Mouse (Mus musculus) cerebellum, postnatal 25 days (tissue): ENCODE measurements at regions not wholly inside any gene's neighbourhood (a gene's known extent, or its start where the extent isn't known, plus 50 kb on each side); places are given as distances from the start of the nearest gene placed in this dataset.
A peak's percentile ranks its signal among the peaks of the same experiment; 100 is the strongest.

Experiments used
- DNase-seq, 2 experiments: peaks; one replicate each; pipeline ENCODE4 v3.0.0; 2021; ENCODE audit warnings: mixed read lengths in 2 of 2

GRCm38 (mm10) chr13:44085621-44086510, 301.3 kb downstream of the Cd83 start:
- DNase-seq: no peak

DNA sequence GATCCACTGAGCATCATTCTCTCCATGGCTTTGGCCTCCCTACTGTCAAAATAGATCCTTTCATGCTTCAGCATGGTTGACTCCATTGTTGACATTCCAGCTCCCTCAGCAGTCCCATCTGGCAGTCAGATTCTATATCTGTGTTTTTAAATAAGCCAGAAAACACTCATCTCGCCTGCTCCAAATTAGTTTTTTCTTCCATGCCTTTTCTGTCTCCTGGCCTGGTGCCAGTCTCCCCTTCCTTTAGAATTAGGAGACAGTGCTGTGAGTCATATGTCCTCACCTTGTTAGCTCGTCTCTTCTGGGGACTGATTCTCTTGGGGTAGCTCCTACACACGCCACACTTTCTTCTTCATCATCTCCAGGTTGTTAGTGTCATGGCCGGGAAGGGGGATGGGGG, 302.2 kb downstream of the Cd83 start:
- peak in 1 of 2 experiments; percentile 40 for DNase-seq

DNA sequence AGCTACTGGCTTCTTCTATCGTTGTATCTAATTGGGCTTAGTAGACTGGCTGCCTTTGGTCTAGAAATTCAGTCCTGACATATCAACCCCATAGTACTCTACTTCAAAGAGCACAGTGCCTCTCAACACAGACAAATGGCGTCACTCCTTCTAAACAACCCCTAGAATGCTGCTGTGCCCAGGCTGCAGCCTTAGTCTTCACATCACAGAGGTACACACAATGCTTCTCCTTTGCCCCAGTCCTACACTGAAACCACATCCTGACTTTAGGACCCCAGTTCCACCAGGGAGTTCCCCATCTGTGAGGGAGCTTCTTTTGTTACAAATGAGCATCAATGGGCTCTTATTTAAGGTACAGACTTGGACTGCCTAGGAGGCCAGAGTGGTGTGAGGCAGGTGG, 312.6 kb downstream of the Cd83 start:
- DNase-seq: no peak

GRCm38 (mm10) chr13:44099511-44099910, 314.9 kb downstream of the Cd83 start:
- no peak for DNase-seq

DNA sequence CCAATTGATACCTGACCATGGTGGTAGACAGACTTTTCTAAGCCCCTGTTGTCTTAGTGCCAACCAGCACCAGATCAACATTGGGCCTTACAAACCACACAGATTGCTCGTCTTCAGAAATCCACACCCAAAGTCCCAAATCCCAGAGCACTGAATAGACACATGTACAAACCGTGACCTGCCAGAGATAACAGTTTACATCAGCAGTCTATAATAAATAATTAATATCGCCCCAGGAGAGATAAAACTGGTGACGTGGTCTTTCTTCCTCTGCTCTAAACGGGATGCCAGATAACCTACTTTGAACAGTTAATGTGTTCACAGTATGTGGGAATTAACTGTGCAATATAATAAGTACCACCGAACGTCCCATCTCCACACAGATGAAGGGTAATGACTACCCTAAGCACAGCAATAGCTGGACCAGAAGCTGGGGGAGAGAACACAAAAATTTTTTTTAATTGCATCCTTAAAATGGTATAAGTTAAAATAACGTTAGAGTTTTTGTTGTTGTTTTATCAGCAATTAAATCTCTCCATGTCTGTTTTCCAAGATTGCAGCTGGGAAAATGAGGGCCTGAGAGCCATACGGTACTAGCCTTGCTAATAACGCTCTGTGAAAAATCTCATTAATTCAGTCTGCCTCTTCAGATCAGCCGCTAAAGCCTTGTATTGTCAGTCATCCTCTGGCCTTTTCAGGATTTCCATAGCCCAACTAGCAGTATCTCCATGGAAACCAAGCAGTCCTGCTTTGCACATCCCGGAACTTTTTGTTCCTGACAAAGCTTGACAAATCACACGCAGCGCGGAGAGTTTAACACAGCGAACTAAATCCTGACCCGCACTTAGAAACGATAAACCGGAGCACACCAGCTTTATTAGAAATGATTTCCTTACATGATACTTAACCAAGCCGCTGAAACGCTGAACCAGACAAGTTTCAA, 315.8 kb downstream of the Cd83 start:
- no peak for DNase-seq

DNA sequence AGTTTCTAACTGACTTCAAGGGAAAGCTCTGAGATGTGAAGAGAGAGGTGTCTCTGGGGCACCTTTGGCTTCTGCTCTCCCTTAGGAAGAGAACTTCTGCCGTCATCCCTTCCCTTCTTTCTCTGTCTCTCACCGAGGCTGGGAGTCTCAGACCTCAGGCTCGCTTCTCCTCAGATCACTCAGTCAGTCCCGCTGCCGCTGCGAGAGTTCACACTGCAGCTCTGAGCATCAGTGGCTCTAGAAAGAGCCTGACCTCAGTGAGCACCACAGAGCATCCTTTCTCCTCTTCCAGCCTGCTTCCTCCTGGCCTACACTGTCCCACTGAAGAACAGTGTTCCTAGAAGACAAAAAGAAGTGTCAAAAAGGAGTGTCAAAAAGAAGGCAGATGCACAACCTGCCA, 316.6 kb downstream of the Cd83 start:
- peak; percentile 23 to 42 for DNase-seq

DNA sequence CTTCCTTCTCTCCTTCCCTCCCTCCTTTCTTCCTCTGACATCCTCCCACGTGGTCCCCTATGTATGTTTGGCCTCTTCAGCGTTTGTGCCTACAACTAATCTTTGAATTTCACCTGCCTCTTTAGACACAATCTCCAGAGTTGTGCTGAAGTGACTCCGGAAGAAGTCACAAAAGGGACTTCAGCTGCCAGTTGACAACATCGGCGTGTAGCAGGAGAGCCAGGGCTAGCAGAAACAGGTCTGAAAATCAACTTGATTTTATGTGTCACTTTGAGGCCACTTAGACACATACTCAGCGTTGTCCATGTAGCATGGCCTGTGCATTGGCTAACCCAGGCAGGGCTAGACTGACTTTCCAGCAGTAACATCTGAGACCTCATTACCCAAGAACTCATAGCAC, 317.2 kb downstream of the Cd83 start:
- no peak for DNase-seq

GRCm38 (mm10) chr13:44102257-44102656, 317.7 kb downstream of the Cd83 start:
- DNase-seq: no peak

- DNase-seq: no peak
These were observed 318.8 kb downstream of the Cd83 start for GRCm38 (mm10) chr13:44103340-44103739.

DNA sequence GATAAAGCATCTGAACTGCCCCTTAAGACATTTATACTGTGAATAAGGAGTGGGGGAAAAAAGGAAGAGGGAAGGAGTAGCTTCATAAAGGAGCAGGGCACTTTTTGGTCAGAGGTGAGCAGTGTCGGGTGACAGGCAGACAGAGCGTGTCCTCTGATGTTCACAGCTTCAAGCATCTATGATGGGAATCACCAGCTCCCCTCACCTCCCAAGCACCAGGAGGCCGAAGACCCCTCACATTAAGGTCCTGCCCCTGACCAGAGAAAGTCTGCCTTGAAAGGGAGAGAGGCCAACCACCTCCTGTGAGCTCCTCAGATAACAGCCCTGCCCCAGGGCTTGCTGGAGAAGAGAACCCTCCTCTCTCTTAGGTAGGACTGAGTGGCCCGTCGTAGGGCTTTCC, 320.6 kb downstream of the Cd83 start:
- DNase-seq: no peak

DNA sequence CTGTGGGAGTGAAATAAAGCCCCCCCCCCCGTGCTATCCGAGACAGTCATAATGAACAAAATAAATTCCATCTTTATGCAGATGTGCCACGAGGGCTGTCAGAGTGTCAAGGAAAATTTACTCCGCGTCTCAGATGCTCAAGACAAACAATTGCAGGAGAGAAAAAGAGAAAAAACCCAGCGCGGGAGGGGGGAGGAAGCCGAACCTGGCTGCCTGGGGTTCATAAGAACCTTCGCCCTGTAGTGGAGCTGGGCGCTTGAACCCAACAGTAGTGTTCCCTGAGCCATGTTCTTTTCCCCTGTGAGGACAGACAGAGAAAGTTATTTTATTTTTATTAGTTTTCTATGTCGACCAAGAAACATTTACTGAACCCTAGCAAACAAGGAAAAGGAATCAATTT, 324.1 kb downstream of the Cd83 start:
- no peak for DNase-seq

GRCm38 (mm10) chr13:44113043-44113442, 328.5 kb downstream of the Cd83 start:
- DNase-seq: no peak

GRCm38 (mm10) chr13:44114856-44115255, 330.3 kb downstream of the Cd83 start:
- DNase-seq: no peak

- no peak for DNase-seq
These were observed 333.3 kb downstream of the Cd83 start for GRCm38 (mm10) chr13:44117841-44118240.

DNA sequence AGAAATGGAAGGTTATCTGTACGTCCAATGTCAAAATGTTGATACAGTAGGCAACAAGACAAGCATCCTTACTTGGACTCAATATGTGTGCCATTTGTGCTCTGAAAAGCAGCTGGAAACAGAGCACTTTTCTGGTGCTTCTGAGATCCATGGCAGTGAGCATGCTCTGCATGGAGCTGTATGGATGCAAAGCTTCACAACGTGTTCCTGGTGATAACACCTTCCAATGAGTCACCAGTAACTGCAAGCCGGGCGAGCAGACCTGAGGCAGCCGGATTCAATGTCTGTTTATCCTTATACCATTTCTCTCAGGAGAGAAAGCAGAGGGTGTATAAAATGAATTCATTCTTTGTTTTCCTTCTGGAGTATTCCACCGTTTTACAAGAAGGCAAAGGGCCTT, 334.3 kb downstream of the Cd83 start:
- no peak for DNase-seq

DNA sequence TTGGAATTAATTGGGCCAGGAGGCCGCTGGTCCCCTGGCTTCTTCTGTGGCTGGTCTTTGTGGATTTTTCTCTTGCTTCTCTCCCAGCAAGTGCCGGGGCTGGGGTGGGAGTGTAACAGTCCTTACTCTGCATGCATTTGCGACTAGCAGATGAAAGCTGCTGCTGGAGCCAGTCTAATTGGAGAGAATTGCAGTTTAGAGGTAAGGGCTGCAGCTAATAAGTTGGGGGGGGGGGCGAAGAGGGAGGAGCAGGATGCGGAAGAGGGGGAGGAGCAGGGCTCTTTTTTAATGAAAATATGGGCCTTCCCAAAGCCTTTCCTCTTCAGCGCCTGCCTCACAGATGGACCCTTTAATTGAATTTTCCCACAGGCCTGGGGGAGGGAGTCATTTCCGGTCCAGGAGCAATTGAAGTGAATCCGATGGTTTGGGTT, 336.7 kb downstream of the Cd83 start:
- DNase-seq: no peak

GRCm38 (mm10) chr13:44121932-44122331, 337.4 kb downstream of the Cd83 start:
- DNase-seq: no peak

GRCm38 (mm10) chr13:44126198-44126597, 341.6 kb downstream of the Cd83 start:
- DNase-seq: no peak

GRCm38 (mm10) chr13:44128506-44129274, 344.1 kb downstream of the Cd83 start:
- no peak for DNase-seq

- no peak for DNase-seq
These were observed 347.3 kb downstream of the Cd83 start for GRCm38 (mm10) chr13:44131916-44132315.

GRCm38 (mm10) chr13:44132510-44132909, 347.9 kb downstream of the Cd83 start:
- no peak for DNase-seq

DNA sequence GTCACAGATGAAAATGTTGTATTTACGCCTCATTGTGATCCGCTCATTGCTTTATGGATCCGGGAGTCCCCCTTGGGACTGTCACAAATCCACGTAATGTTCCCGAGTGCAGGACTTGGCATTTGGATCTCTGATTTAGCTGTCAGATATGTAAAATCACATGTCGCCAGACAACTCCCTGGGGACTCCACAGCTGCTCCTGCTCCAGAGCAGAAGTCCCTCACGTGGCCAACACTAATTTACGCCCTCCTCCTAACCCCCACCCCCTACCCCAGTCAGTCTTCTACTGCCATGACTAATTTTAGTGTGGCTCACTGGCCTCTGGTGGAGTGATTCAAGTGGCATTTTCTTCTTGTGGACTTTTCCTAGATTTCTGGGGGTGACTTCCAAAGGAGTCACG, 348.9 kb downstream of the Cd83 start:
- no peak for DNase-seq

- no peak for DNase-seq
These were observed 356.6 kb downstream of the Cd83 start for GRCm38 (mm10) chr13:44141181-44141580.
